Mouse (Mus musculus) stomach, embryonic 16.5 days (tissue): Measurements from ENCODE around the gene Mocs3. TPM values are rescaled to one million over a fixed set of nuclear protein-coding genes. Genes with fewer than 3 reads are reported as not detected.
A peak's percentile ranks its signal among the peaks of the same experiment; 100 is the strongest.

Source experiments
- ATAC-seq: fragments of 200-750 bp; cut with Nextera tagmentation; 2 replicates; pipeline ENCODE4 v1.8.0; 2017; ENCODE audit warnings: moderate number of reproducible peaks, moderate TSS enrichment; ENCODE audit not compliant: insufficient read depth, low FRiP score
- H3K27ac ChIP-seq: fragments of 300-500 bp; sonication (generic); 2 replicates; pipeline ENCODE4 v1.5.1; 2014; ENCODE audit warnings: low read length
- H3K27me3 ChIP-seq: fragments of 300-500 bp; sonication (generic); 2 replicates; pipeline ENCODE4 v1.6.1; 2014; ENCODE audit warnings: low read length, control low read depth, mixed read lengths; ENCODE audit not compliant: control insufficient read depth, insufficient read depth
- H3K36me3 ChIP-seq: fragments of 300-500 bp; sonication (generic); 2 replicates; pipeline ENCODE4 v1.6.1; 2014; ENCODE audit warnings: low read length; ENCODE audit not compliant: control insufficient read depth, insufficient read depth
- H3K4me1 ChIP-seq: fragments of 300-500 bp; sonication (generic); 2 replicates; pipeline ENCODE4 v1.6.1; 2014; ENCODE audit warnings: low read length, control low read depth, mixed read lengths; ENCODE audit not compliant: control insufficient read depth, insufficient read depth
- H3K4me2 ChIP-seq: fragments of 300-500 bp; sonication (generic); 2 replicates; pipeline ENCODE4 v1.6.1; 2014; ENCODE audit warnings: low read depth, low read length, mixed read lengths
- H3K4me3 ChIP-seq: fragments of 300-500 bp; sonication (generic); replicated peaks from 2 replicates; pipeline ENCODE4 v1.5.1; 2014; ENCODE audit warnings: mild to moderate bottlenecking, low read length
- H3K9ac ChIP-seq: fragments of 300-500 bp; sonication (generic); 2 replicates; pipeline ENCODE4 v1.6.1; 2014; ENCODE audit warnings: low read length
- H3K9me3 ChIP-seq: fragments of 300-500 bp; sonication (generic); replicated peaks from 2 replicates; pipeline ENCODE4 v1.6.1; 2016; ENCODE audit warnings: low read length, control low read depth; ENCODE audit not compliant: control insufficient read depth
- WGBS: fragments of 180-500 bp; shearing (Covaris S2); extraction: QIAGEN DNeasy Blood & Tissue Kit; methylation state at CpG from one replicate; pipeline ENCODE4 v1.1.7; 2014; 5-methylcytosine and 5-hydroxymethylcytosine counted together
- polyA plus RNA-seq: library from polyadenylated mRNA; unstranded; fragments of >200 nt; fragmentation: Nextera tagmentation; extraction: Ambion mirVana; gene quantifications from 2 replicates; pipeline ENCODE4 v1.2.1, GENCODE M21; 2015

The Mocs3 gene
- polyA plus RNA-seq, result 2.4 and 3.4 TPM in 2 replicates

- Histone ChIP-seq H3K27me3 (no peaks in the 10 kb centered on the region), H3K4me3 (peak within 1 kb of the TSS; percentile 90), H3K9ac (peak within 1 kb of the TSS; percentile 90), H3K27ac (peak within 1 kb of the TSS; percentile 84), H3K9me3 (no peaks in the 10 kb centered on the region), H3K4me1 (peaks cover 23% of the 10 kb centered on the region), H3K36me3 (no peaks in the 10 kb centered on the region; the same call in 1 of the 2 replicates), H3K4me2 (peak within 1 kb of the TSS; percentile 97)
- under 1% methylated on average over 73 of the region's 73 CpGs for WGBS
- peak; percentile 83 for ATAC-seq
Measured at GRCm38 (mm10) chr2:168230026-168230728, at the start of gene Mocs3, which contains the start of the genes Gm20716 and Dpm1. TSS of gene Mocs3 (plus strand) at chr2:168230622. TSS of gene Gm20716 (minus strand) at chr2:168230364. TSS of gene Dpm1 (minus strand) at chr2:168230591.

GRCm38 (mm10) chr2:168191856-168192255 is 38.6 kb upstream of the Mocs3 start:
- Histone ChIP-seq H3K27ac (no peak overlapping the region), H3K36me3 (peaks cover 6% of the 10 kb centered on the region; the same call in 1 of the 2 replicates), H3K9me3 (no peaks in the 10 kb centered on the region), H3K4me3 (no peak overlapping the region), H3K4me1 (peaks cover 39% of the 10 kb centered on the region), H3K9ac (no peak overlapping the region), H3K4me2 (no peak overlapping the region), H3K27me3 (no peaks in the 10 kb centered on the region)
- WGBS, result 77% methylated on average over 2 of the region's 2 CpGs
- no peak for ATAC-seq

DNA sequence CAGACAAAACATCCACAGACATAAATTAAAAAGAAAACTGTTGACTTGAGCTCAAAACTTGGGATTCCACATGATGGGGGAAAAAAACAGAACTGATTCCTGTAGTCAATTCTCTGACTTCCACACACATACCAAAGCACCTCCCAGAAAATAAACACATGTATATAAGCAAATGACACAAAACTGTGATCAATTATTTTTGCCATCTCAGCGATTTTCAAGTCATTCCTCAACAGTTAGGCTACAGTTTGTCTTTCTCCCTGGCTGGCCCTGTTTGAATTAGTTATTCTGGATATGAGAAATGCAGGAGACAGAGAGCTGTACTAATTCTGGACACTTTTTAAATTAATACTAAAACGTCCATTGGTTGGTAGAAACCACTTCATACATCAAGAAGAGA is 36.7 kb upstream of the Mocs3 start:
- no peak for ATAC-seq
- H3K9me3 ChIP-seq, result no peaks in the 10 kb centered on the region
- H3K9ac ChIP-seq, result no peak overlapping the region
- no peaks in the 10 kb centered on the region for H3K27me3 ChIP-seq
- no peak overlapping the region for H3K27ac ChIP-seq
- WGBS, result 48% methylated on average over 2 of the region's 2 CpGs
- no peak overlapping the region for H3K4me2 ChIP-seq
- peaks cover 3% of the 10 kb centered on the region; the same call in 1 of the 2 replicates for H3K36me3 ChIP-seq
- peaks cover 47% of the 10 kb centered on the region for H3K4me1 ChIP-seq
- H3K4me3 ChIP-seq, result no peak overlapping the region

- Histone ChIP-seq H3K27ac (no peak overlapping the region), H3K4me1 (peaks cover 58% of the 10 kb centered on the region), H3K4me2 (no peak overlapping the region), H3K36me3 (peaks cover 3% of the 10 kb centered on the region; the same call in 1 of the 2 replicates), H3K9ac (no peak overlapping the region), H3K9me3 (no peaks in the 10 kb centered on the region), H3K4me3 (no peak overlapping the region), H3K27me3 (no peaks in the 10 kb centered on the region)
- no peak for ATAC-seq
- WGBS, result 52% methylated on average over 2 of the region's 2 CpGs
Measured at GRCm38 (mm10) chr2:168195721-168196120, 34.7 kb upstream of the Mocs3 start.

GRCm38 (mm10) chr2:168198421-168198820 is 32.0 kb upstream of the Mocs3 start:
- WGBS, result 72% methylated on average over 1 of the region's 1 CpGs
- ATAC-seq, result no peak
- peak overlapping the region; percentile 38 for H3K27ac ChIP-seq

GRCm38 (mm10) chr2:168199476-168199875 is 30.9 kb upstream of the Mocs3 start:
- H3K9me3 ChIP-seq, result 0 out of 2 replicates have a peak, but pooled peaks cover 4% of the 10 kb centered on the region
- H3K4me2 ChIP-seq, result 0 out of 2 replicates have a peak overlapping the region, but pooled peaks have one; percentile 6
- H3K27me3 ChIP-seq, result no peaks in the 10 kb centered on the region
- no peak for ATAC-seq
- H3K4me3 ChIP-seq, result no peak overlapping the region
- H3K9ac ChIP-seq, result no peak overlapping the region
- H3K4me1 ChIP-seq, result peaks cover 53% of the 10 kb centered on the region
- 0 out of 2 replicates have a peak overlapping the region, but pooled peaks have one; percentile 6 for H3K27ac ChIP-seq
- 75% methylated on average over 4 of the region's 4 CpGs for WGBS
- H3K36me3 ChIP-seq, result peaks cover 12% of the 10 kb centered on the region; the same call in 1 of the 2 replicates

More at GRCm38 (mm10) chr2:168198421-168198820, 32.0 kb upstream of the Mocs3 start:
- Histone ChIP-seq H3K4me3 (no peak overlapping the region), H3K4me2 (no peak overlapping the region), H3K9ac (no peak overlapping the region), H3K27me3 (no peaks in the 10 kb centered on the region), H3K4me1 (peaks cover 57% of the 10 kb centered on the region), H3K36me3 (0 out of 2 replicates have a peak, but pooled peaks cover 2% of the 10 kb centered on the region), H3K9me3 (0 out of 2 replicates have a peak, but pooled peaks cover 2% of the 10 kb centered on the region)

GRCm38 (mm10) chr2:168200014-168200691 is 30.3 kb upstream of the Mocs3 start:
- H3K27me3 ChIP-seq, result no peaks in the 10 kb centered on the region
- whole genome bisulfite sequencing, result 73% methylated on average over 4 of the region's 5 CpGs
- H3K36me3 ChIP-seq, result peaks cover 15% of the 10 kb centered on the region; the same call in 1 of the 2 replicates
- H3K27ac ChIP-seq, result no peak overlapping the region; the same call in 1 of the 2 replicates
- 0 out of 2 replicates have a peak overlapping the region, but pooled peaks have one; percentile 4 for H3K4me2 ChIP-seq
- H3K9me3 ChIP-seq, result 0 out of 2 replicates have a peak, but pooled peaks cover 4% of the 10 kb centered on the region
- H3K9ac ChIP-seq, result no peak overlapping the region
- peaks cover 55% of the 10 kb centered on the region for H3K4me1 ChIP-seq
- H3K4me3 ChIP-seq, result no peak overlapping the region
- ATAC-seq, result no peak

GRCm38 (mm10) chr2:168204476-168204999 is 25.9 kb upstream of the Mocs3 start:
- Histone ChIP-seq H3K27me3 (no peaks in the 10 kb centered on the region), H3K4me1 (peaks cover 33% of the 10 kb centered on the region), H3K4me3 (peak overlapping the region; percentile 90), H3K36me3 (peaks cover 15% of the 10 kb centered on the region; the same call in 1 of the 2 replicates), H3K27ac (no peak overlapping the region), H3K4me2 (peak overlapping the region; percentile 89), H3K9ac (peak overlapping the region; percentile 100), H3K9me3 (0 out of 2 replicates have a peak, but pooled peaks cover 4% of the 10 kb centered on the region)
- WGBS, result 73% methylated on average over 8 of the region's 8 CpGs
- ATAC-seq, result no peak
